Mouse (Mus musculus) small intestine, adult 2 months (tissue): ENCODE measurements around the gene Syt8. TPM values are rescaled to one million over a fixed set of nuclear protein-coding genes. Genes with fewer than 3 reads are reported as not detected.

Experiments
- H3K27ac ChIP-seq: fragments of 200-500 bp; 2 replicates; pipeline ENCODE4 v1.5.1; 2012; ENCODE audit warnings: low read depth, low read length, control low read depth, inconsistent platforms; ENCODE audit not compliant: insufficient read depth
- H3K27me3 ChIP-seq: fragments of 200-500 bp; 2 replicates; pipeline ENCODE4 v1.6.1; 2012; ENCODE audit warnings: mild to moderate bottlenecking, moderate library complexity, low read length, inconsistent platforms; ENCODE audit not compliant: control insufficient read depth, insufficient read depth
- H3K36me3 ChIP-seq: fragments of 200-500 bp; 2 replicates; pipeline ENCODE4 v1.6.1; 2012; ENCODE audit warnings: mild to moderate bottlenecking, low read length, control low read depth, inconsistent platforms; ENCODE audit not compliant: control insufficient read depth, insufficient read depth
- H3K4me1 ChIP-seq: fragments of 200-500 bp; 2 replicates; pipeline ENCODE4 v1.6.1; 2012; ENCODE audit warnings: low read length, inconsistent platforms, mixed read lengths; ENCODE audit not compliant: control insufficient read depth, insufficient read depth, insufficient read length
- H3K4me3 ChIP-seq: fragments of 200-500 bp; 2 replicates; pipeline ENCODE4 v1.5.1; 2012; ENCODE audit warnings: low read depth, mild to moderate bottlenecking, control low read depth, inconsistent platforms, low read length, moderate library complexity
- CTCF ChIP-seq: fragments of 200-500 bp; IDR thresholded peaks from 2 replicates; pipeline ENCODE4 v1.5.1; 2012; ENCODE audit warnings: low read depth, mild to moderate bottlenecking, control low read depth, inconsistent platforms, low read length, moderate library complexity, mixed read lengths; ENCODE audit not compliant: insufficient replicate concordance, insufficient read length; ENCODE audit errors: extremely low read depth
- POLR2A ChIP-seq: fragments of 200-500 bp; IDR thresholded peaks from 2 replicates; pipeline ENCODE4 v1.6.1; 2012; ENCODE audit warnings: low read depth, mild to moderate bottlenecking, control low read depth, inconsistent platforms, low read length, moderate library complexity
- WGBS: fragments of 180-500 bp; shearing (Covaris S2); methylation state at CpG from one replicate; pipeline ENCODE4 v1.1.7; 2018; 5-methylcytosine and 5-hydroxymethylcytosine counted together
- polyA plus RNA-seq: library from polyadenylated mRNA; depleted of rRNA; stranded (reverse); fragments of >200 nt; gene quantifications from 2 replicates; pipeline ENCODE4 v1.2.3, GENCODE M21; 2012

Gene Syt8
- polyA plus RNA-seq, 1 experiment, result 1.4 TPM

DNA sequence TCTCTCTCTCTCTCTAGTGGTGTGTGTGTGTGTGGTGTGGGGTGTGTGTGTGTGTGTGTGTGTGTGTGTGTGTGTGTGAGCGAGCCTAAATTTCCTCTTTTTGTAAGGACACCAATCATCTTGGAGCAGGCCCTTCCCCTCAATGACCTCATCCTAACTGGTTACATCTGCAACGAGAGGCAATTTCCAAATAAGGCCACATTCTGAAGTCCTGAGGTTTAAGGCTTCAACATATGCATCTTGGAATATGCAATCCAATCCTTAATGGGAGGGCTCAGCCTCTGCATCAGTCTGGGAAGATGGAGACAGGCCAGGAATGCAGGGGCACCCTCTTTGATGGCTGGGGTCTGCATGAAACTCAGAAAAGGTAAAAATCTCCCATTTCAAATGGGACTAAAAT is 23.4 kb downstream of the Syt8 start:
- peak overlapping the region; percentile 60 for H3K27ac ChIP-seq
- H3K4me3 ChIP-seq, result no peak overlapping the region
- no peaks in the 10 kb centered on the region for H3K36me3 ChIP-seq
- no peaks in the 10 kb centered on the region for H3K27me3 ChIP-seq
- 42% methylated on average over 2 of the region's 2 CpGs for WGBS
- TF ChIP-seq POLR2A (no peak), CTCF (no peak)
- peaks cover 3% of the 10 kb centered on the region; the same call in 1 of the 2 replicates for H3K4me1 ChIP-seq

DNA sequence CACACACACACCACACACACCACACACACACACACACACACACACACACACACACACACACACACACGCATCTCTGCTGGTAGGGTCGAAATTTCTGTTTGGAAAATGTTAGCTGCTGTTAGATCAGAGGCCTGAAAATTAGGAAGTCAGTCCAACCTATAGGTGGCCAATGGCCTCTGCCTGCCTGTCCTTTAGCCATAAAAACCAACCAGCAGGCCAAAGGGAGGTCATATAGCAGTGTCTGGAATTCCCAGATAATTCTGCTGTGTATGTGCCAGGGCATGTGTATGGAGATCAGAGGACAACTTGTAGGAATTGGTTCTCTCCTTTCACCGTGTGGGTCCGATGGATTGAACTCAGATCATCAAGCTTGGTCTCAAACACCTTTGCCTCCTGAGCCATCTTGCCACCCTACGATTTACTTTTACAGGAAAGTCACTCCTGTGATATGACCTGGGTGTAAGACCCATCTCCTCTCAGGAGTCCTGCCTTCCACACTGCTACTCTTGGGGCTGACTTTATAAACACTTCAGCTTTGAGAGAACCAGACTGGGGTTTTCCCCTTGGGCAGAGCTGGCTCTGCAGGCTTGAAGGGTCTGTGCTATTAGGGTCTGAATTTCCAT is 24.1 kb downstream of the Syt8 start:
- TF ChIP-seq POLR2A, result no peak
- no peak for TF ChIP-seq CTCF
- peaks cover 3% of the 10 kb centered on the region; the same call in 1 of the 2 replicates for H3K4me1 ChIP-seq
- H3K36me3 ChIP-seq, result no peaks in the 10 kb centered on the region
- H3K27me3 ChIP-seq, result no peaks in the 10 kb centered on the region
- peak overlapping the region; percentile 60; the same call in 1 of the 2 replicates for H3K27ac ChIP-seq
- H3K4me3 ChIP-seq, result no peak overlapping the region
- 81% methylated on average over 5 of the region's 5 CpGs for WGBS

DNA sequence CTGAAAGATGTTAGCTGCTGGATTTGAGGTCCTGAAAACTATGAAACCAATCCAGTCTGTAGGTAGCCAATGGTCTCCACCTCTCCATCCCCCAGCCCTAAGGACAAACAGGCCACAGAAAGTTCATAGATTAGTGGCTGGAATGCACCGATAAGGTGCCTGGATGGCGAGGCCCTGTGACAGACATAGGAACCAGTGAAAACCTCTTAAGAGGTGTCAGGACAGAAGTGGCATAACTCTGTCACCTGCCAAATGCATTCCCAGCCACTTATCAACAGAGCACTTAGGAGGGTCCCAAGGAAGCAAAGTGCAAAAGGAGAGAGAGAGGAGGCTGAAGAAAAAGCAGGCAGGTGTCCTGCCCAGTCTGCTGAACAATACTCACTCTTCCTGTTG is 24.6 kb downstream of the Syt8 start:
- H3K36me3 ChIP-seq, result no peaks in the 10 kb centered on the region
- no peak for TF ChIP-seq POLR2A
- TF ChIP-seq CTCF, result no peak
- H3K27ac ChIP-seq, result no peak overlapping the region
- no peaks in the 10 kb centered on the region for H3K27me3 ChIP-seq
- H3K4me1 ChIP-seq, result peaks cover 3% of the 10 kb centered on the region; the same call in 1 of the 2 replicates
- 55% methylated on average over 2 of the region's 2 CpGs for WGBS
- no peak overlapping the region for H3K4me3 ChIP-seq

DNA sequence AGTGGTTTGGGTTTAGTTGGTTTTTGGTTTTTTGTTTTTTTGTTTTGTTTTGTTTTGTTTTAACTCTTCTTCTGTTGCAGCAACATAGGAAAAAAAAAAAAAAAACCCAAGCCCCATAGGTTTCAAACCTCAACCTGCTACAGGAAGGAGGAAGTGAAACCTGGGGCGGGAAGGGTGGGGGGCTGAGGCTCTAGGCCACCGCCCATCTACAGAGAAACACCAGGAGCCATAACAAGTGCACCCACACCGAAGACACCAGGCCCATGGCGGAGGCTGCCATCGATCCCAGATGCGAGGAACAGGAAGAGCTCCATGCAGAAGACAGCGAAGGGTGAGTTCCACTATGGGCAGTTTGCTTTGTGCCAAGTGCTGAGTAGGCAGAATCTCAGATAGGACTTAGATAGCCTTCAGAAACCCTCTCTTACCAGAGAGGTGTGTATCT is 26.0 kb downstream of the Syt8 start, which contains the start of gene Lsp1:
Lsp1 (plus strand) TSS at position 174 of the 442 bp plus-strand sequence.
- Histone ChIP-seq H3K27ac (peak within 1 kb of the TSS; percentile 8), H3K27me3 (no peaks in the 10 kb centered on the region), H3K4me3 (peak within 1 kb of the TSS; percentile 55), H3K36me3 (no peaks in the 10 kb centered on the region), H3K4me1 (peaks cover 3% of the 10 kb centered on the region; the same call in 1 of the 2 replicates)
- 74% methylated on average over 7 of the region's 7 CpGs for WGBS
- TF ChIP-seq POLR2A (no peak), CTCF (no peak)

DNA sequence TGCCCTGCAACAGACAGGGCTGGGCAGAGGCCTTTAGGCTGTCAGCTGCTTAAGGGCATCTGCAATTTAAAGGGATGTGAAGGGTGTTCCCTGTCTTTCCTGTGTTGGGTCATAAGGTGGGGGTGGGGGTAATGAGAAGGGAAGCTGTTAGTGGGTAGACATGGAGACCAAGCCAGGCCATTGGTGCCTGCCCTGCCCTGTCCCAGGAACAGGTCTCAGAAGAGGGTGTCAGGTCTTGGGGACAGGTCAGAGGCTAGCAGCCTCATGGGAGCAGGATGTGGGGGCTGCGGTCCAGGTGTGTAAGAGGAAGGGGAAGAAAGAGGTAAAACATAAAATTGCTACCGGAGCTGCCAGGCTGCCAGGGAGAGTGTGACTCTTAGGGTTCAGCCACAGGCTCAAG is 26.8 kb downstream of the Syt8 start:
- H3K36me3 ChIP-seq, result no peaks in the 10 kb centered on the region
- 78% methylated on average over 2 of the region's 2 CpGs for WGBS

DNA sequence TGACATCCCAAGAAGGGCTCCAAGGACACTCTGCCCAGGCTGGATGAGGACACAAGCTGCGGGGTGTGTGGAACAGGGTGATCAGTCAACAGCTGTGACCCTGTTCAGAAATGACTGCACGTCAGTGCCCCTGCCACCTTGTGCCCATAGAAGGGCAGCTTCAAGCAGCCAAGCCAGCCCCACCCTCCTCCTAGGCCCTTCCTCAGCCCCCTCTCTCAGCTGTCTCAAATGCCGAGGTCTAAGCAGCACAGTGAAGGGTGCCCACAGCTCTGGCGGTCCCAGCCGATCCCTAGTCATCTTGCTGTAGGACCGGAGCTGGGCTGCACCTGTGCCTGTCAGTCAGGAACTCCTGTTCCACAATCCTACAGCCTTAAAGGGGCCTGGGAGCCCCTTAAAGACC is 27.5 kb downstream of the Syt8 start:
- WGBS, result 74% methylated on average over 6 of the region's 6 CpGs
- peak overlapping the region; percentile 55 for H3K4me3 ChIP-seq
- H3K4me1 ChIP-seq, result peaks cover 3% of the 10 kb centered on the region; the same call in 1 of the 2 replicates
- no peaks in the 10 kb centered on the region for H3K27me3 ChIP-seq
- H3K27ac ChIP-seq, result no peak overlapping the region
- no peaks in the 10 kb centered on the region for H3K36me3 ChIP-seq
- TF ChIP-seq CTCF (no peak), POLR2A (no peak)

More for the DNA sequence above, 26.8 kb downstream of the Syt8 start:
- TF ChIP-seq POLR2A, result no peak
- TF ChIP-seq CTCF, result no peak
- Histone ChIP-seq H3K27ac (peak overlapping the region; percentile 8; the same call in 1 of the 2 replicates), H3K27me3 (no peaks in the 10 kb centered on the region), H3K4me3 (peak overlapping the region; percentile 55), H3K4me1 (peaks cover 3% of the 10 kb centered on the region; the same call in 1 of the 2 replicates)

DNA sequence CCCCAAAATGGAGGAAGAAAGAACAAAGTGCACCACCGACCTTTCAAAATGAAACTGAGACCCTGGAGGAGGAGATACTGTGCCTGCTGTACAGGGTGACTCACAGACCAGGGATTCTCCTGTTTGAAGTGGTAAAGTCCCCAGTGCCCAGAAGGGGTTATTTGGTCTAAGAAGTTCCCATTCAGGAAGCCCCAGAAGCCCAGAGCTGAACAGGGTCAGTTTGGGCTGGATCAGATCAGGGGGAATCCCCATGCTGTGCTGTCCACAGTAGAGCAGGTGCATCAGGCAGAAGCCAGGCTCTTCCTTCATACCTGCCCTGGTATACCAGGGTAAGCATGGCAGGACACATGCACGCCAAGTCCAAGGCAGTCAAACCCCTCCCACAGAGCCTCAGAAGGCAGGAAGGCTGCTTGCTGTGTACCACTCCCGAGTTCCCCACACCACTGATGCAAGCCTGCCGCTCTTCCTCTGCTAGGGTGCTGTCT is 28.0 kb downstream of the Syt8 start:
- Histone ChIP-seq H3K4me3 (peak overlapping the region; percentile 55), H3K4me1 (peaks cover 3% of the 10 kb centered on the region; the same call in 1 of the 2 replicates), H3K36me3 (no peaks in the 10 kb centered on the region), H3K27me3 (no peaks in the 10 kb centered on the region), H3K27ac (no peak overlapping the region; the same call in 1 of the 2 replicates)
- TF ChIP-seq POLR2A (no peak), CTCF (no peak)
- WGBS, result 51% methylated on average over 4 of the region's 4 CpGs
